Mouse (Mus musculus) liver, postnatal 0 days (tissue): ENCODE results near the gene Sorcs2. TPM values are rescaled to one million over a fixed set of nuclear protein-coding genes. Genes with fewer than 3 reads are reported as not detected.
A peak's percentile ranks its signal among the peaks of the same experiment; 100 is the strongest.

Experiments used
- ATAC-seq: fragments of 200-750 bp; cut with Nextera tagmentation; 2 replicates; pipeline ENCODE4 v1.8.0; 2017; ENCODE audit warnings: mild to moderate bottlenecking, moderate library complexity
- DNase-seq: peaks from one replicate; pipeline ENCODE4 v3.0.0-alpha.2; 2016
- H3K27ac ChIP-seq: fragments of 300-500 bp; sonication (generic); 2 replicates; pipeline ENCODE4 v1.5.1; 2014; ENCODE audit warnings: antibody characterized with exemption, moderate library complexity, mild to moderate bottlenecking, low read depth
- H3K27me3 ChIP-seq: fragments of 300-500 bp; sonication (generic); 2 replicates; pipeline ENCODE4 v1.6.1; 2014; ENCODE audit warnings: low read length, control low read depth, mixed read lengths; ENCODE audit not compliant: insufficient read depth
- H3K36me3 ChIP-seq: fragments of 300-500 bp; sonication (generic); replicated peaks from 2 replicates; pipeline ENCODE4 v1.6.1; 2014; ENCODE audit warnings: mild to moderate bottlenecking, control low read depth, low read length, moderate library complexity, mixed read lengths; ENCODE audit not compliant: insufficient read depth
- H3K4me1 ChIP-seq: fragments of 300-500 bp; sonication (generic); 2 replicates; pipeline ENCODE4 v1.6.1; 2014; ENCODE audit warnings: antibody characterized with exemption, mild to moderate bottlenecking, control low read depth; ENCODE audit not compliant: insufficient read depth
- H3K4me2 ChIP-seq: fragments of 300-500 bp; sonication (generic); 2 replicates; pipeline ENCODE4 v1.6.1; 2014; ENCODE audit warnings: low read depth, mild to moderate bottlenecking, low read length, moderate library complexity, mixed read lengths
- H3K4me3 ChIP-seq: fragments of 300-500 bp; sonication (generic); 2 replicates; pipeline ENCODE4 v1.5.1; 2014; ENCODE audit warnings: low read depth, low read length
- H3K9ac ChIP-seq: fragments of 300-500 bp; sonication (generic); replicated peaks from 2 replicates; pipeline ENCODE4 v1.6.1; 2014; ENCODE audit warnings: mild to moderate bottlenecking, moderate library complexity
- H3K9me3 ChIP-seq: fragments of 300-500 bp; sonication (generic); 2 replicates; pipeline ENCODE4 v1.6.1; 2016; ENCODE audit warnings: mild to moderate bottlenecking, control low read depth, low read length, mixed read lengths
- CTCF ChIP-seq: sonication (generic); IDR thresholded peaks from 2 replicates; pipeline ENCODE4 v1.5.1; 2016; ENCODE audit warnings: antibody characterized with exemption, low read depth
- EP300 ChIP-seq: IDR thresholded peaks from 2 replicates; pipeline ENCODE4 v1.6.1; 2016; ENCODE audit warnings: antibody characterized with exemption, low read depth, mild to moderate bottlenecking
- WGBS: fragments of 180-500 bp; shearing (Covaris S2); extraction: QIAGEN DNeasy Blood & Tissue Kit; methylation state at CpG from one replicate; pipeline ENCODE4 v1.1.7; 2014; ENCODE audit not compliant: insufficient replicate concordance; 5-methylcytosine and 5-hydroxymethylcytosine counted together
- polyA plus RNA-seq: library from polyadenylated mRNA; unstranded; fragments of >200 nt; fragmentation: Nextera tagmentation; extraction: Ambion mirVana; gene quantifications from 2 replicates; pipeline ENCODE4 v1.2.1, GENCODE M21; 2015

The Sorcs2 gene
- polyA plus RNA-seq, 1 experiment from 2014 or later: 0.33 TPM

DNA sequence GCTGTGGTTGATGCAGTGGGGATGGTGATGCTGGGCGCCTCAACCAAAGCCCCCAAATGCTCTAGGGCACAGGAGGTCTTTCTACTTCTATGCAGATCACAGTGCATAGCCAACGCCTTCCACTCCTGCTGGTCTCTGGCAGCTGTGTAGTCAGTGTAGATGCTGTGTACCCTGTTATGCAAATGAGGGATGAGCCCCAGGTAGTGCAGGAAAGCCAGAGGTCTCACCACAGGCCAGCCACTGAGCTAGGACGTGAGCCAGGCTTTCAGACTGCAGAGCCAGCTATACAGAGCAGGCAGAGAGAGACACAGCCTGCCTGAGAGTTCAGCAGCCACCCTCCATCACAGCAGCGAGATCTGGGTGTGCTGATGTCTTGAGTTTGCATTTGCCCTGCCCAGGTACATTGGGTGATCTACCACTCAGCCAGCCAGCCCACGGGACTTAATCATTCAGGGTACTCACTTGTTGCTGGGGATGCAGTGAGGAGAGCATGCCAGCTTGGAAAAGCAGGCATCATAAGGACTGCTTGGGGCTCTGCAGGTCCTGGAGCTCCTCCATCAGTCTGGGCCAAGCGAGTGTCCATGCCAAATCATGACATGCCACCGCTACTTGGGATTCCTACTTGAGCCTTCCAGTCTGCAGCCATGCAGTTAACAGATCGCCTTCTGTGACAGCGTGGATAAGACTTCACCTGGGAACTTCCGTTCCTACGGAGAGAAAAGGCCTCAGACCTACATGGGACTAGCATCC is 407.8 kb downstream of the Sorcs2 start:
- Histone ChIP-seq H3K4me1 (no peaks in the 10 kb centered on the region), H3K27ac (no peak overlapping the region), H3K36me3 (no peaks in the 10 kb centered on the region), H3K4me2 (no peak overlapping the region), H3K27me3 (no peaks in the 10 kb centered on the region), H3K9ac (no peak overlapping the region), H3K9me3 (no peaks in the 10 kb centered on the region), H3K4me3 (no peak overlapping the region)
- no peak for TF ChIP-seq EP300
- TF ChIP-seq CTCF: no peak
- 74% methylated on average over 11 of the region's 11 CpGs for WGBS
- DNase-seq: no peak
- no peak for ATAC-seq

DNA sequence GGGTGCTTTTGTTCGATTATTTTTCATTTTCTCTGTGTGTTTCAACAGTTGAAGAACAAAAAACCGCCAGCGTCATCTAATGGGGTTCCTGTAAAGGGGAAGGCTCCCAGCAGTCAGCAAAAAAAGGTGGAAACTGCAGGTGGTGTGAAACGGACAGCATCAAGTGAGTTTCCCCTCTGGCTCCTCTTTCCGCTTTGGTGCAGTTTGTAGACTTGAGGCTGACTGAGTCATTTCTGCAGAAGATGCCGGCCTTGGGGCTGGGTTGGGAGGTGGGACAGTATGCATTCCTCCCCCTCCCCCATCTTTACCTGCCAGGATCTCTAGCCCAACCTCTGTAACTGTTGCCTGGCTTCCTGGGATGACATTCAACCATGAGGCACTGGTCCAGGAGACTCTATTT is 408.4 kb downstream of the Sorcs2 start:
- Histone ChIP-seq H3K27ac (no peak overlapping the region), H3K27me3 (no peaks in the 10 kb centered on the region), H3K36me3 (no peaks in the 10 kb centered on the region), H3K9ac (no peak overlapping the region), H3K4me2 (no peak overlapping the region), H3K9me3 (no peaks in the 10 kb centered on the region), H3K4me3 (no peak overlapping the region), H3K4me1 (no peaks in the 10 kb centered on the region)
- DNase-seq (no peak), ATAC-seq (no peak)
- 74% methylated on average over 6 of the region's 6 CpGs for WGBS
- TF ChIP-seq CTCF (no peak), EP300 (no peak)

DNA sequence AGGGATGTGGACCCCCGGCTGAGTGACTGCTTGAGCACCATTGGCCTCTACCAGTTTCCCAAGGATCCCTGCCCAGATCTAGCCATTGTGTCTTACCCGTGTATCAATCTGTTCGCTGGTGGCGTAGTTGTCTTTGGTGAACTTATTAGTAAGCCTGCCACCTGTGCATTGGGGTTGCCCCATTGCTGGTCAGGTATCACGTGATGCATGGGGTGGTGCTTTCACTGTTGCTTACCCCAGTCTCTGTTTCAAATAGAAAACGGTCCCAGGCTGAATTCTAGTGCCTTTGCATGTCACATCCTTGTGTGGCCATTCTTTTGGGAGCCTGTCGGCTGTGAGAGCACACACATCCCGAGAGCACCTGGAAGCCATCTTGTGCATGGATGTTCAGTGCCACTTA is 409.9 kb downstream of the Sorcs2 start:
- TF ChIP-seq EP300 (no peak), CTCF (no peak)
- Histone ChIP-seq H3K36me3 (no peaks in the 10 kb centered on the region), H3K27me3 (no peaks in the 10 kb centered on the region), H3K4me1 (no peaks in the 10 kb centered on the region), H3K9ac (no peak overlapping the region), H3K4me2 (no peak overlapping the region), H3K9me3 (no peaks in the 10 kb centered on the region), H3K27ac (no peak overlapping the region), H3K4me3 (no peak overlapping the region)
- DNase-seq: no peak
- WGBS: 82% methylated on average over 8 of the region's 8 CpGs
- ATAC-seq: no peak

GRCm38 (mm10) chr5:35985611-35986010 is 412.3 kb downstream of the Sorcs2 start:
- Histone ChIP-seq H3K4me2 (no peak overlapping the region), H3K4me3 (no peak overlapping the region)
- WGBS: 85% methylated on average over 8 of the region's 8 CpGs

DNA sequence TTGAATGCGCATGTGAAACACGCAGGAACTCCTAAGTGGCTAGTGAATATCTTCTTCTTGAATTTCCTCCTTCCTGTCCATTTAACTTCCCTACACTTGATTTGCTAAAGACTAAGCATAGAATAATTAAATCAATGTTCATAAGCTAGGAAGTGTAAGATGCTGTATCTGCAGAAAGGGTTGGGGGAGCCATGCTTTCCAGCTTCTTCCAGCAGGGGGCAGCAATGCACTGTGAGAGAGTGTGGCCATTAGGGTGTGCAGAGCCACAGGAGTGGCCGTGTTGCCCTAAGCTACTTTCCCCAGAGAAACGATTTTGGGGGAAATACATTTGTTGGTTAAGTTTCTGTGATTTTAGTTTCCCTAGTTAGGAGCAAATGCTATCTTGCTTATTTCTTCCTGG is 416.0 kb downstream of the Sorcs2 start:
- no peak overlapping the region for H3K27ac ChIP-seq
- H3K27me3 ChIP-seq: no peaks in the 10 kb centered on the region
- peak; percentile 81 for DNase-seq
- ATAC-seq: no peak
- no peak overlapping the region for H3K9ac ChIP-seq
- no peaks in the 10 kb centered on the region for H3K36me3 ChIP-seq
- no peaks in the 10 kb centered on the region for H3K4me1 ChIP-seq
- TF ChIP-seq EP300 (no peak), CTCF (peak; percentile 92)
- H3K4me3 ChIP-seq: no peak overlapping the region
- H3K9me3 ChIP-seq: no peaks in the 10 kb centered on the region
- no peak overlapping the region for H3K4me2 ChIP-seq
- 44% methylated on average over 4 of the region's 4 CpGs for WGBS

More at GRCm38 (mm10) chr5:35985611-35986010, 412.3 kb downstream of the Sorcs2 start:
- no peak overlapping the region for H3K9ac ChIP-seq
- TF ChIP-seq EP300 (no peak), CTCF (no peak)
- no peaks in the 10 kb centered on the region for H3K36me3 ChIP-seq
- H3K4me1 ChIP-seq: no peaks in the 10 kb centered on the region
- no peaks in the 10 kb centered on the region for H3K27me3 ChIP-seq
- H3K27ac ChIP-seq: no peak overlapping the region
- H3K9me3 ChIP-seq: no peaks in the 10 kb centered on the region
- DNase-seq (no peak), ATAC-seq (no peak)

DNA sequence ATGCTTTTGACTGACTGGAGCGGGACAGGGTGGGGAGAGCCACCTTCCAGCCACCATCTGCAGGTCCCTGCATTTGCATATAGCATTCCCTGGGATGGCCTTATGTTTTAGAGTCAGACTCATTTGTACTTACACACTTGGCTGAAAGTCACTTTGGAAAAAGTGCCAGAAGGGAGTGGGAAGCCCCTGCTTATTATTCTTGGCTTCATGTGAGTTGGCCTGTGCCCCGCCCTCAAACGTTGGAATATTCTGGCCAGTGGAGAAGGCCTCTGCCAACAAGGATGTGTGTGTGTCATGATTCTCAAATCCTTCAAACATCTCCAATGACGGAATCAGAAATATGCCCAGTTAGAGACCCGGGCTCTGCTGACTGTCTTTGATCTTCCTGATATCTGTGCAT is 416.6 kb downstream of the Sorcs2 start:
- TF ChIP-seq EP300 (no peak), CTCF (no peak)
- Histone ChIP-seq H3K4me1 (no peaks in the 10 kb centered on the region), H3K4me3 (no peak overlapping the region), H3K27ac (no peak overlapping the region), H3K9me3 (no peaks in the 10 kb centered on the region), H3K4me2 (no peak overlapping the region), H3K27me3 (no peaks in the 10 kb centered on the region), H3K36me3 (no peaks in the 10 kb centered on the region), H3K9ac (no peak overlapping the region)
- 75% methylated on average over 5 of the region's 5 CpGs for WGBS
- ATAC-seq (no peak), DNase-seq (no peak)

- Histone ChIP-seq H3K27ac (no peak overlapping the region), H3K9ac (no peak overlapping the region), H3K4me1 (no peaks in the 10 kb centered on the region), H3K27me3 (no peaks in the 10 kb centered on the region), H3K36me3 (no peaks in the 10 kb centered on the region), H3K4me3 (no peak overlapping the region), H3K9me3 (no peaks in the 10 kb centered on the region), H3K4me2 (no peak overlapping the region)
- DNase-seq: no peak
- TF ChIP-seq EP300 (no peak), CTCF (no peak)
- no peak for ATAC-seq
- WGBS: 82% methylated on average over 5 of the region's 5 CpGs
Observed at GRCm38 (mm10) chr5:35980542-35980941, 417.4 kb downstream of the Sorcs2 start.
